Mouse (Mus musculus): Measurements from ENCODE around the gene Ect2. TPM values are rescaled to one million over a fixed set of nuclear protein-coding genes. Genes with fewer than 3 reads are reported as not detected.

The Ect2 gene
- polyA plus RNA-seq, 1 experiment from 2014 or later: 13.6 TPM

DNA sequence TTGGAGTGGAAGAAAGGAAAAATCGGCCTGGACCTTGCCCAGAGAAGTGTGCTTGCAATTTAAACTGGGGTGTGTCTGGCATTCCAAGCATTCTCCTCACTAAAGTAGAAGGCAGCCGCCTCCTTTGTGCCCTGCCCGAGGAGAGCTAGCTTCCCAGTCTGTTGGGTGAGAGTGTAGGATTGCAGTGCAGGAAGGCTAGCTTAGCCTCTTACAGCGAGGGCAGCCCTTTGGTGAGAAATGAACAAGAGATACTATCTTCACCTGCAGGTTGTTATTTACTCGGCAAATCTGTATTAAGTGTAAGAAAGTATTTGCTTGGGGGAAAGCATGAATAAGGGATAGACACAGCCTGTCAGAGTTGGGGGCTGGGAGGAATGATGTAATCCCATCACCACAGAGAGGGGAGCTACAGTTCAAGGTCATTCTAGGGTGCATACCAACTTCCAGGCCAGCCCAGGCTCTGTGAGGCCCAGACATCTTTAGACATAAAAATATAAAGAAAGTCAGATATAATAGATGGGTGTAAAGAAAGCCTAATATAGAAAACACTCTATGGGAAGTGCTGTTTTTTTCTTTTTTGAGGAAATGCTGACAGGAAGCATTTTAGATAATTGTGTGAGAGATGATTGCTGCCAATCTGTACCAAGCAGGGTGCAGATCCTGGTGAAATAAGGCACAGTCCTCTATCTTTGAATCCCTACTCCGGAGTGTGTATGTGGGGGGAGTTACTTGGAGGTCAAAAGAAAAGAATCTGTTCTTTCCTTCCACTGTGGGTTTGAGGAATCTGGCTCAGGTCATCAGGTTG lies 1.6 kb upstream of the Ect2 start:
- no peak overlapping the region for H3K27ac ChIP-seq (replicated peaks)
- H3K9me3 ChIP-seq: no peaks in the 10 kb centered on the region
- no peak for ATAC-seq (ENCODE audit: low FRiP score, low read depth)
- H3K36me3 ChIP-seq: no peaks in the 10 kb centered on the region
- no peak overlapping the region for H3K4me2 ChIP-seq
- 18% methylated on average over 6 of the region's 6 CpGs for WGBS
- no peaks in the 10 kb centered on the region for H3K27me3 ChIP-seq
- H3K4me3 ChIP-seq: no peak overlapping the region
- H3K4me1 ChIP-seq (replicated peaks): peaks cover 14% of the 10 kb centered on the region; the same call in 1 of the 2 replicates
- H3K9ac ChIP-seq: no peak overlapping the region

DNA sequence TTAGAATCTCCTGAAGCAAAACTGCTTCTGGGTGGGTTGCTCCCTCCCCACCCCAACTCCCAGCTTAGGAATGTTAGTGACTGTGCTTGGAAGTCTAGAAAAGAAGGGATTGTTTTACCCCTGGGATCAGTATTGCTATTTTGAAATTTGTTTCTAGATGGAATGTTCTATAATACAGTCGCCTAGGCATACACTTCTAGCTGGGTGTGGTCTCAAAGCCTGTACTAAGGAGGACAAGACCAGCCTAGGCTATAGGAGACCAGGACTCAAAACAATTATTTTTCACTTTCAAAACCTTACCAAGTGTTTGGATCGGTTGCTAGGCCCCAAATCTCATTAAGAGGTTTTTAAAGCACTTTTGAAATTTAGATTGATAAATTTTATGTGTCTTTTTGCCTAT lies 602 bp upstream of the Ect2 start:
- ATAC-seq (ENCODE audit: low FRiP score, low read depth): peak; percentile 16
- Histone ChIP-seq H3K9ac (0 out of 2 replicates have a peak overlapping the region, but pooled peaks have one; percentile 8), H3K4me3 (peak overlapping the region; percentile 75), H3K27me3 (no peaks in the 10 kb centered on the region), H3K4me2 (peak overlapping the region; percentile 92), H3K9me3 (no peaks in the 10 kb centered on the region), H3K27ac (replicated peaks) (peak overlapping the region; percentile 47), H3K4me1 (replicated peaks) (peaks cover 14% of the 10 kb centered on the region; the same call in 1 of the 2 replicates), H3K36me3 (no peaks in the 10 kb centered on the region)
- WGBS: 64% methylated on average over 2 of the region's 2 CpGs

DNA sequence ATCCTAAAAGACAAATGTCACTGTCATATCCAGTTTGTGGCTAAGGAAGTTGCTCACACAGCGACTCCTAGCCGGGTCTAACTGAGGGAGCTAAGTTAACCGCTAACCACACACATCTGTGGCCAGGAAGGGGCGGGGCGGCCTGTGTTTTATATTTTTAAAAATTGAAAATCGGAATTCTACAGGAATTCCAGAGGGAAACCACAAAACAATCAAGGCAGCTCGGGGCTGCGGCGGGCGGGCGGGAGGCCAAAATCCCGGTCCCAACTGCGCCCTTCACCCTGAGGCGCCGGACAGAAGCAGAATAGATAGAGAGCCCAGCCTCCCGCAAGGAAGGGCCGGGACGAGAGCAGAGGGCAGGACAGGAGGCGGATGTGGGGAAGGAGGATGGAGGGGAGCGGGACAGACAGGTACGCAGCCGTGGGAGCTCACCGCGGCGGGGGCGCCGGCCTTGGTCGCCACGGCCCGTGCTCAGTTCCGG lies 447 bp downstream of the Ect2 start:
- Histone ChIP-seq H3K27me3 (no peaks in the 10 kb centered on the region), H3K9me3 (no peaks in the 10 kb centered on the region), H3K4me2 (peak overlapping the region; percentile 92), H3K9ac (peak overlapping the region; percentile 44), H3K4me3 (peak overlapping the region; percentile 75), H3K36me3 (no peaks in the 10 kb centered on the region), H3K27ac (replicated peaks) (no peak overlapping the region), H3K4me1 (replicated peaks) (peaks cover 14% of the 10 kb centered on the region; the same call in 1 of the 2 replicates)
- WGBS: under 1% methylated on average over 31 of the region's 31 CpGs
- peak; percentile 68 for ATAC-seq (ENCODE audit: low FRiP score, low read depth)

DNA sequence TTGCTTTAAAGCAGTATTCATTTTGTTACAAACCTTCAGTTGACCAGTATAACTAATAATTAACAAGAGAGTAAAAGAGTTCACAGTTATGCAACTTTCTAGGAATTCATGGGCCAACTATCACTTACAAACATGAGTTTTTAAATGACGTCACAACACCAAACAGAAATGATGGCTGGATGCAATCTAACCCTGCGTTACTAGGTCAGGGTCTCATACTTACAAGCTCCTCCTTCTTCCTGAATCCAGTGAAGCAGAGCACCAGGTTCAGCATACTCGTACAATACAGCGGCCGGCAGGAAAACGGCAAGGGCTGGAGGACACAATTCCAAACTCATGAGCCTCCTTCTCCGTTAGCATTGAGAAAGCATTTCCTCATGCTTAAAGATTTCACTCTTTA lies 7.9 kb downstream of the Ect2 start:
- no peaks in the 10 kb centered on the region for H3K27me3 ChIP-seq
- no peaks in the 10 kb centered on the region for H3K9me3 ChIP-seq
- 94% methylated on average over 7 of the region's 7 CpGs for WGBS
- no peak overlapping the region for H3K4me2 ChIP-seq
- no peaks in the 10 kb centered on the region for H3K4me1 ChIP-seq (replicated peaks)
- no peak for ATAC-seq (ENCODE audit: low FRiP score, low read depth)
- no peaks in the 10 kb centered on the region for H3K36me3 ChIP-seq
- no peak overlapping the region for H3K4me3 ChIP-seq
- H3K27ac ChIP-seq (replicated peaks): no peak overlapping the region
- no peak overlapping the region for H3K9ac ChIP-seq

DNA sequence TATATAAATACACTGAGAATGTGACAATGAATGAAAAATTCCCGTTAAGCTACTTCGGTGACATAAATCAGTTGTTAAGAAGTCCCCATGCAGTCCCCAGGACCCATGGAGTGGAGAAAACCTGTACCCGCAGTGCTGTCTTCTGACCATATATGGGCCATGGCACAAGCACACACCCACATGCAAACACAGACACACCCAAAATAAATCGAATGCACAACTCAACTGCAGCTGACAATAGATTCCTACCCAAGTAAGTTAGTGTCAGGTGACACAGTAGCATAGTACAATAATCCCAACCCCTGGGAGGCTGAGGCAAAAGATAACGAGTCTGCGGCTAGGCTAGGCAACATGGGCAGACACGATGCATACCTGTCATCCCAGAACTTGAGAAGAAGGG lies 10.1 kb downstream of the Ect2 start:
- no peaks in the 10 kb centered on the region for H3K9me3 ChIP-seq
- no peak overlapping the region for H3K4me2 ChIP-seq
- no peak for ATAC-seq (ENCODE audit: low FRiP score, low read depth)
- H3K9ac ChIP-seq: no peak overlapping the region
- H3K36me3 ChIP-seq: no peaks in the 10 kb centered on the region
- H3K4me1 ChIP-seq (replicated peaks): no peaks in the 10 kb centered on the region
- H3K27me3 ChIP-seq: no peaks in the 10 kb centered on the region
- no peak overlapping the region for H3K27ac ChIP-seq (replicated peaks)
- 92% methylated on average over 7 of the region's 7 CpGs for WGBS
- no peak overlapping the region for H3K4me3 ChIP-seq

DNA sequence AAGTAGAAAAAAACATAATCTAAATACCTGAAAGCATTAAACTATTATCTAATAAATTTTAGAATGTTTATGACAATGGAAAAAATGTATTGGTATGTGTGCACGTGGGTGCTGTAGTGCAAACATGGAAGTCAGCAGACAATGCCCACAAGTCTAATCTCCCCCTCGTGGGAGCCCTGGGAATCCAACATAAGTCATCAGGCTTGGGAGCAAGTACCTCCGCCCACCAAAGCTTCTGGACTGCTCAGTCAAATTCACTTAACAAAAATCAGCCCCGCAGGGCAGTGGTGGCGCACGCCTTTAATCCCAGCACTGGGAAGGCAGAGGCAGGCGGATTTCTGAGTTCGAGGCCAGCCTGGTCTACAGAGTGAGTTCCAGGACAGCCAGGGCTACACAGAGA lies 13.6 kb downstream of the Ect2 start:
- no peak overlapping the region for H3K4me2 ChIP-seq
- H3K4me3 ChIP-seq: no peak overlapping the region
- no peak overlapping the region for H3K27ac ChIP-seq (replicated peaks)
- 90% methylated on average over 8 of the region's 8 CpGs for WGBS
- no peaks in the 10 kb centered on the region for H3K4me1 ChIP-seq (replicated peaks)
- no peaks in the 10 kb centered on the region for H3K27me3 ChIP-seq
- H3K9me3 ChIP-seq: no peaks in the 10 kb centered on the region
- H3K9ac ChIP-seq: no peak overlapping the region
- no peaks in the 10 kb centered on the region for H3K36me3 ChIP-seq
- no peak for ATAC-seq (ENCODE audit: low FRiP score, low read depth)

DNA sequence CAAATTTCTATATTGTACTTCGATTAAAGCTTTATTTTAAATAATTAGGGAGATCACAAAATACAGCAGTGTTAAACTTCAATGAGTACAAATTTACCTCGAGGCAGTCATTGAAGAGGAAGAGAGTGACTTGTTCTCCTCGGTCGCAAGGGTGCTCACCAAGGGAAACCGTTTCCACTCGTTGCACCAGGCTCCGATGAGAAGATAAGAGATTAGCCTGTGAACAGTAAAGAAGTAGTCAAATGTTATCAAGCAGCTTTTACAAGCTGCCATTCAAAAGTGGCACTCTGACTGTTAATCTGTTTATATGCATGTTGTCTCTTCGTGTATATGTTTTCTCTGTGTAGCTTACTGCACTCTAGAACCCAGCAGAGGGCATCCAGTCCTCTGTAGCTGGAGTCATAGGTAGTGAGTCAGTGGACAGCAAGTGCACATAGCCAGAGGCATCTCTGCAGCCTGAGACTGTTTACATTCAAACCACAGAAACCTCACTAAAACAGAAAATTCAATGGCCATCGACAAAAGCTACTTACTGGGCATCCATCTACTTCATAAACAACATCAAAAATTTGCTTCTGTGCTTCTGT lies 31.7 kb downstream of the Ect2 start:
- ATAC-seq (ENCODE audit: low FRiP score, low read depth): no peak
- H3K36me3 ChIP-seq: no peaks in the 10 kb centered on the region
- WGBS: 93% methylated on average over 9 of the region's 9 CpGs

DNA sequence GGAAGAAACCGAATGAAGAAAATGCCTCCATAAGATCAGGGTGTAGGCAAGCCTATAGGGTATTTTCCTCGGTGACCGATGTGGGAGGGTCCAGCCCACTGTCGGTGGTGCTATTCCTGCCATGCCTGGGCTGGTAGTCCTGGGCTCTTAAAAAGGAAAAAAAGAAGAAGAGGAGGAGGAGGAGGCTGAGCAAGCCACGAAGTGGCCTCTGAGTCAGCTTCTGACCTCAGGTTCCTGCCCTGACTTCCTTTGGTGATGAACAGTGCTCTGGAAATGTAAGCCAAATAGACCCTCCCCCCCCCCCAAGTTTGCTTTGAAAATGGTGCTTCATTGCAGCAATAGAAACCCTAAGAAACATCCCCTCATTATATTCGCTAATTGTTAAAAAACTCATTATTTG lies 32.7 kb downstream of the Ect2 start:
- no peaks in the 10 kb centered on the region for H3K4me1 ChIP-seq (replicated peaks)
- no peak overlapping the region for H3K27ac ChIP-seq (replicated peaks)
- no peaks in the 10 kb centered on the region for H3K27me3 ChIP-seq
- no peak overlapping the region for H3K4me3 ChIP-seq
- no peak overlapping the region for H3K9ac ChIP-seq
- H3K36me3 ChIP-seq: no peaks in the 10 kb centered on the region
- H3K9me3 ChIP-seq: no peaks in the 10 kb centered on the region
- no peak overlapping the region for H3K4me2 ChIP-seq
- WGBS: 89% methylated on average over 6 of the region's 6 CpGs
- ATAC-seq (ENCODE audit: low FRiP score, low read depth): no peak

More for the DNA sequence above, 31.7 kb downstream of the Ect2 start:
- H3K27me3 ChIP-seq: no peaks in the 10 kb centered on the region
- no peaks in the 10 kb centered on the region for H3K4me1 ChIP-seq (replicated peaks)
- H3K4me3 ChIP-seq: no peak overlapping the region
- no peak overlapping the region for H3K27ac ChIP-seq (replicated peaks)
- no peak overlapping the region for H3K4me2 ChIP-seq
- H3K9me3 ChIP-seq: no peaks in the 10 kb centered on the region
- H3K9ac ChIP-seq: no peak overlapping the region

DNA sequence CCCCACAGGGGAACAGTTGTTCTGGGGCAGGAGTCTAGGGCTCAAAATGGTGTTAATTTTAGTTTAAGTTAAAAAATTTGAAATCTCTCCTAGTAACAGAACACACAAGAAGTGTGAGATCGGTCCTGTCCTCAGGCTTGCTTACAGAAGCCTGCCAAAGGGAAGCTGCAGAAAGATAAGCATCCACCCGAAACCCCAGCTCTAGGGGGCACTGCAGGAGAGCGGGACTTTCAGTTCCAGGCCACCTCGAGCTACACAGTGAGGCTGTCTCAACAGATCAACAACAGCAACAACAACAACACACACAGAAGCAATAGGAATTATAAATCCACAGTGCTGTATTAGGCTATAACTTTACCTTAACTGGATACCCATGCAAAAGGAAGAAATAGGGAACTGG lies 35.5 kb downstream of the Ect2 start:
- ATAC-seq (ENCODE audit: low FRiP score, low read depth): no peak
- Histone ChIP-seq H3K4me1 (replicated peaks) (no peaks in the 10 kb centered on the region), H3K27ac (replicated peaks) (no peak overlapping the region), H3K9ac (no peak overlapping the region), H3K27me3 (no peaks in the 10 kb centered on the region), H3K4me2 (no peak overlapping the region), H3K9me3 (no peaks in the 10 kb centered on the region), H3K4me3 (no peak overlapping the region), H3K36me3 (no peaks in the 10 kb centered on the region)
- WGBS: 85% methylated on average over 4 of the region's 4 CpGs

DNA sequence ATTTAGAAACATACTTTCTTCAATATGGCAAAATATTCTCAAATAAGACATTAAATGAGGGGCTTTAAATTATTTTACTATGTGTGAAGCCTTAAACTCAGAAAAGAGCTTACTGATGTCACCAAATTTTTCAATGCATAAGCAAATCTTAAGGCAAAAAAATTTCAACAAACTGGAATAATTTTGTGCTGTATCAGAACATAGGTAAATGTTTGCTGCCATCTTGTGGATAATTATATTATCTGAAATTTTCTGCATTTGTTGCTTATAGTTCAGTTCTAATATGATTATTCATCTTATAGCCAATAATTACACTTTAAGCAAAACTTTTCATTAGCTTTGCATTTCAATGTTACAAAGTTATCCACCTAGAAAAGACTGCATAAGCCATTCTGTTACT lies 42.8 kb downstream of the Ect2 start:
- H3K27ac ChIP-seq (replicated peaks): no peak overlapping the region
- no peaks in the 10 kb centered on the region for H3K36me3 ChIP-seq
- no peaks in the 10 kb centered on the region for H3K4me1 ChIP-seq (replicated peaks)
- no peak overlapping the region for H3K4me3 ChIP-seq
- H3K9ac ChIP-seq: no peak overlapping the region
- H3K27me3 ChIP-seq: no peaks in the 10 kb centered on the region
- no peaks in the 10 kb centered on the region for H3K9me3 ChIP-seq
- H3K4me2 ChIP-seq: no peak overlapping the region
- no peak for ATAC-seq (ENCODE audit: low FRiP score, low read depth)

DNA sequence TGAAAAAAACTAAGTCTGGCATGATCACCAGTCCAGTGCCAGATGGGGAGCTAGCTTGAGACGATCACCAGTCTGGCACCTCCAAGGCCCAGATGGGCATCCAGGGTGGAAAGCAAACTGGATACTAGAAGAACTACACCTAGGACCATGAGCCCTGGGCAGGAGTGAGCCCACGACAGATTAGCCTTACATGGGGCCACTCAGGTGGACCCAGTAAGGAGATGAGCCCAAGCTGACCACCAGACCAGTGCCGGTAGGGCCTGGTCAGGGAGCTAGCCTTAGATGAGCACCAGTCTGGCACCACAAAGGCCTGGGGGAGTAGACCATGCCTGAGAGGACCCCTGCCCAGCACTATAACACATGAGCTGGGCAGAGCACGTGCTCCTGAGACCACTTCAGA lies 44.6 kb downstream of the Ect2 start:
- ATAC-seq (ENCODE audit: low FRiP score, low read depth): peak; percentile 11; the same call in 1 of the 2 replicates
- Histone ChIP-seq H3K27me3 (no peaks in the 10 kb centered on the region), H3K4me3 (no peak overlapping the region), H3K36me3 (no peaks in the 10 kb centered on the region), H3K4me2 (no peak overlapping the region), H3K9ac (no peak overlapping the region), H3K4me1 (replicated peaks) (no peaks in the 10 kb centered on the region), H3K9me3 (no peaks in the 10 kb centered on the region), H3K27ac (replicated peaks) (no peak overlapping the region)
- 86% methylated on average over 4 of the region's 4 CpGs for WGBS

DNA sequence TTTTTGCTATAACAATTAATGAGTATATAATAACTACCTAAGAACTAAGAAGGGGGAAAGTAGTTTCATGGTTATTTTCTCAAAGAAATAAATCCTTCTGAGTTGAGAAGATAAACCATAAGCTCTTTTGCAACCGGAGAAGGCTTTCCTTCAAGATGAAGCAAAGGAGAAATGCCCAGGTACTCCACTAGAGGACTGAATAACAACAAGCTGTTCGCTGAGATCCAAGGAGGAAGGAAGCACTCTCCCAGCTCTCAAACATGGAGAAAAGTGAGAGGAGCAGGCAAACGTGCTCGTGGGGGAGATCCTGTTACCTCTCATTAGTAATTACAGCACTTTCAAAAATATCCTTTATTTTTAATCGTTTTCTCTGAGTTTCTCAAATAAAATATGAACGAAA lies 46.5 kb downstream of the Ect2 start:
- no peak overlapping the region for H3K27ac ChIP-seq (replicated peaks)
- no peaks in the 10 kb centered on the region for H3K4me1 ChIP-seq (replicated peaks)
- no peak overlapping the region for H3K4me3 ChIP-seq
- 85% methylated on average over 6 of the region's 6 CpGs for WGBS
- no peaks in the 10 kb centered on the region for H3K9me3 ChIP-seq
- no peak overlapping the region for H3K9ac ChIP-seq
- no peaks in the 10 kb centered on the region for H3K27me3 ChIP-seq
- no peaks in the 10 kb centered on the region for H3K36me3 ChIP-seq
- ATAC-seq (ENCODE audit: low FRiP score, low read depth): no peak
- H3K4me2 ChIP-seq: no peak overlapping the region

Data from hindbrain, embryonic 15.5 days (tissue).